Mouse (Mus musculus): ENCODE measurements at regions not wholly inside any gene's neighbourhood (a gene's known extent, or its start where the extent isn't known, plus 50 kb on each side); places are given as distances from the start of the nearest gene placed in this dataset.

DNA sequence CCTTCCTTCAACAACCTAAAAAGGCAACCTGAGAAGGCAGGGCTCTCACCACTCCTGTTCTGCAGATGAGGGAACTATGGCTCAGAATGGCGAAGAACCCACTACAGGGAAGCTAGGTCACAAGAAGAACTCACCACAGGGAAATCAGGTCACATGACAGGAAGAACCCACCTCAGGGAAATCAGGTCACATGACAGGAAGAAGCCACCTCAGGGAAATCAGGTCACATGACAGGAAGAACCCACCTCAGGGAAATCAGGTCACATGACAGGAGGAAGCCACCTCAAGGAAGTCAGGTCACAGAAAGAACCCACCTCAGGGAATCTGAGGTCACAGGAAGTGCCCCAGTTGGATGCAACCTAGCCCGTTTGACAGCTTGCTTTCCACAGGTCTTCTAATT, 399.7 kb downstream of the Ptpru start:
- TF ChIP-seq CTCF (IDR thresholded peaks at IDR 0.05; ENCODE audit: control insufficient read depth, insufficient read depth, insufficient replicate concordance, low read depth, low read length): no peak
- TF ChIP-seq POLR2A (IDR thresholded peaks at IDR 0.05; ENCODE audit: control insufficient read depth, low read depth, low read length): no peak

Data from testis, adult 2 months (tissue).